Mouse (Mus musculus) embryonic fibroblast, embryonic 13.5 days (primary cell): ENCODE results near the gene Ccdc107.

Source experiments
- CTCF ChIP-seq: IDR thresholded peaks from 2 replicates; pipeline ENCODE4 v1.5.1; 2011; ENCODE audit warnings: mild to moderate bottlenecking, control low read depth, low read length, moderate library complexity, borderline replicate concordance; ENCODE audit not compliant: insufficient read depth
- POLR2A ChIP-seq: IDR thresholded peaks from 2 replicates; pipeline ENCODE4 v1.6.1; 2011; ENCODE audit warnings: low read depth, mild to moderate bottlenecking, control low read depth, low read length, moderate library complexity

DNA sequence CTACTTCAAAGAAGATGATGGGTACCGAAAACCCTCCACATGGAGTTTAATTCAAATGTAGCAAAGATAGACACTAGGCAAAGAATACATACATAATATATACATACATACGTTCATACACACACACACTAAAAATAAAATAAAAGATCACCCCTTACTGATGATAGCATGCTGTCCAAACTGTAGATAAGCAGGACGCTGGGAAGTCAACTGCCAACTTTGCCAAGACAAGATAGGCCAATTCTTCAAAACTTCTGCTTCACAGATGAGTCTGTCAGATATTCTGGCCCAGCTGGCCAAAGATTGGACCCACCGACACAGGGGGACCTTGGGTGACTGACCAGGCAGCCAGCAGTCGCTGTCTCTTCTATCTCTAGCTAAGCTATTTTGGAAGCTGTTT, 29.6 kb upstream of the Ccdc107 start:
- TF ChIP-seq POLR2A (no peak), CTCF (no peak)
